Mouse (Mus musculus): Measurements from ENCODE around the gene Krtap28-10.

DNA sequence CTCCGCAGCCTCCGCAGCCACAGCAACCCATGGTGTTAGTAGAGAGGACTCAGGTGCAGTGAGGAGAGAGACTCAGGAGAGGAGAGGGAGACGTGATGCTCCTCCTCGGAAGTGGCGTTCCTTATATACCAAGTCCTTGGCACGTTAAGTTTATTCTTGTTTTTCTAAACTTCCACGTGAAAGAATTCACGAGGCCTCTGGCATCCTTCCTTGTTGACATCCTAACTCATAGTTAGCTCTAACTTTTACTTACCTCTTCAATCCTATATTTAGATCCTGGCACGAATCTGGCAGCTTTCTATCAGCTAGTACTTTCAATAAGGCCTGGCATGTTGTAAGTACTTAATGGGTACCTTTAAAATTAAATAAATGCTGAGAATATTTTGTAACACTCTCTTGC lies 17.0 kb upstream of the Krtap28-10 start, which contains the start of gene A030005K14Rik:
- TF ChIP-seq POLR2A (IDR thresholded peaks at IDR 0.05; ENCODE audit: low read depth, low read length) (no peak), NRF1 (IDR thresholded peaks at IDR 0.05; ENCODE audit: low read depth, low read length) (no peak), CTCF (conservative IDR thresholded peaks at IDR 0.05 in 1 of 2, IDR thresholded peaks at IDR 0.05 in 1 of 2; ENCODE audit: low read depth in 2 of 2, low read length in 2 of 2) (no peak), ZMIZ1 (IDR thresholded peaks at IDR 0.05; ENCODE audit: low read depth, low read length) (no peak), CHD1 (IDR thresholded peaks at IDR 0.05; ENCODE audit: low read depth, low read length) (no peak), TCF12 (IDR thresholded peaks at IDR 0.05; ENCODE audit: low read depth, low read length) (no peak)
